21 mouse cellular contexts compared by ENCODE assay signal in genomic region chr4:114476316-114476715, GRCm38 (mm10).
DNase-seq lines count a peak whose midpoint lies in the region; ATAC-seq and TF ChIP-seq lines count a peak whose summit lies in the region.
"Had no signal": no experiment of that assay in that cellular context is flagged by ENCODE, and none has a peak within 500 bp of the region (broad histone marks: within the 10 kb centered on the region; RNA-seq: fewer than 3 reads in every experiment).

No protein-coding gene starts in this region.

- peak overlapping the region; percentile 87 for H3K27ac ChIP-seq in layer of hippocampus, adult 2 months
- H3K27ac ChIP-seq in midbrain, embryonic 10.5 days (replicated peaks), result peak overlapping the region; percentile 33; the same call in 1 of the 2 replicates
- no peak overlapping the region for H3K27ac ChIP-seq in midbrain, postnatal 0 days (ENCODE audit: low read depth, low read length)
- H3K27ac ChIP-seq in cortical plate, adult 2 months (ENCODE audit: insufficient read depth, low read length), result peak overlapping the region; percentile 66
- H3K27ac ChIP-seq: forebrain, embryonic 10.5 days; forebrain, embryonic 13.5 days; heart, embryonic 15.5 days; hindbrain, embryonic 13.5 days had no signal

- H3K9me3 ChIP-seq in midbrain, embryonic 10.5 days (replicated peaks), result no peaks in the 10 kb centered on the region
- no peaks in the 10 kb centered on the region for H3K9me3 ChIP-seq in midbrain, postnatal 0 days (ENCODE audit: low read length)
- H3K9me3 ChIP-seq: forebrain, embryonic 10.5 days; forebrain, embryonic 13.5 days; heart, embryonic 12.5 days; heart, embryonic 15.5 days; hindbrain, embryonic 10.5 days; hindbrain, embryonic 13.5 days had no signal

- H3K36me3 ChIP-seq in midbrain, embryonic 10.5 days, result no peaks in the 10 kb centered on the region
- H3K36me3 ChIP-seq in midbrain, postnatal 0 days (ENCODE audit: insufficient read depth, low read length), result no peaks in the 10 kb centered on the region
- H3K36me3 ChIP-seq: forebrain, embryonic 10.5 days; heart, embryonic 12.5 days; heart, embryonic 15.5 days; hindbrain, embryonic 10.5 days; hindbrain, embryonic 13.5 days had no signal

- no peak overlapping the region for H3K4me3 ChIP-seq in layer of hippocampus, adult 2 months
- H3K4me3 ChIP-seq in midbrain, embryonic 10.5 days, result no peak overlapping the region
- H3K4me3 ChIP-seq in midbrain, postnatal 0 days (ENCODE audit: low read depth, low read length), result no peak overlapping the region
- no peak overlapping the region for H3K4me3 ChIP-seq in cortical plate, adult 2 months (ENCODE audit: insufficient read depth, low read length)
- H3K4me3 ChIP-seq: forebrain, embryonic 10.5 days; forebrain, embryonic 13.5 days; heart, embryonic 12.5 days; heart, embryonic 15.5 days; hindbrain, embryonic 10.5 days; hindbrain, embryonic 13.5 days had no signal

- no peaks in the 10 kb centered on the region for H3K27me3 ChIP-seq in midbrain, embryonic 10.5 days (ENCODE audit: low read depth, poor library complexity, severe bottlenecking)
- H3K27me3 ChIP-seq in midbrain, postnatal 0 days (ENCODE audit: insufficient read depth, low read length), result no peaks in the 10 kb centered on the region
- H3K27me3 ChIP-seq: forebrain, embryonic 13.5 days; hindbrain, embryonic 13.5 days had no signal

- no peak for ATAC-seq in midbrain, postnatal 0 days (ENCODE audit: low FRiP score)
- ATAC-seq: CD4-positive, CD25-positive, alpha-beta regulatory T cell, adult 4 months had no signal

- no peak for DNase-seq in layer of hippocampus, adult 2 months (ENCODE audit: low spot score in 2 of 2)
- no peak for DNase-seq in layer of hippocampus, postnatal 36 days
- no peak for DNase-seq in midbrain, embryonic 10.5 days (ENCODE audit: low spot score)
- no peak for DNase-seq in midbrain, postnatal 0 days (ENCODE audit: low spot score)
- no peak for DNase-seq in urinary bladder, postnatal 25 days (ENCODE audit: low spot score)
- DNase-seq: adrenal gland, adult 2 months; adrenal gland, postnatal 14 days; cerebellum, adult 11-12 months; cerebellum, adult 8-10 months; cerebellum, postnatal 36 days; gastrocnemius, postnatal 10 days; gastrocnemius, postnatal 36 days; heart, postnatal 10 days had no signal

- no peak overlapping the region for H3K9ac ChIP-seq in midbrain, postnatal 0 days (replicated peaks; ENCODE audit: low read length, poor library complexity, severe bottlenecking)
- H3K9ac ChIP-seq: forebrain, embryonic 13.5 days; heart, embryonic 12.5 days; heart, embryonic 15.5 days had no signal

- TF ChIP-seq CTCF in layer of hippocampus, adult 2 months (conservative IDR thresholded peaks at IDR 0.05), result no peak
- no peak for TF ChIP-seq CTCF in midbrain, postnatal 0 days (IDR thresholded peaks at IDR 0.05)
- TF ChIP-seq CTCF in cortical plate, adult 2 months (IDR thresholded peaks at IDR 0.05; ENCODE audit: extremely low read depth, insufficient read depth, low read length), result no peak

- H3K4me2 ChIP-seq in midbrain, postnatal 0 days (ENCODE audit: low read depth, low read length, poor library complexity, severe bottlenecking), result no peak overlapping the region
- H3K4me2 ChIP-seq: forebrain, embryonic 13.5 days; heart, embryonic 12.5 days; heart, embryonic 15.5 days; hindbrain, embryonic 13.5 days had no signal

- WGBS in midbrain, embryonic 10.5 days, result 92% methylated on average over 3 of the region's 3 CpGs
- 82% methylated on average over 3 of the region's 3 CpGs for WGBS in midbrain, postnatal 0 days

- peaks cover 45% of the 10 kb centered on the region for H3K4me1 ChIP-seq in midbrain, embryonic 10.5 days
- no peaks in the 10 kb centered on the region for H3K4me1 ChIP-seq in midbrain, postnatal 0 days (ENCODE audit: insufficient read depth, low read length)
- peaks cover 5% of the 10 kb centered on the region for H3K4me1 ChIP-seq in cortical plate, adult 2 months (ENCODE audit: control insufficient read depth, insufficient read depth, low read length)

- TF ChIP-seq POLR2A in cortical plate, adult 2 months (IDR thresholded peaks at IDR 0.05; ENCODE audit: extremely low read depth, insufficient read depth, low read length), result no peak
